Mouse (Mus musculus): Measurements from ENCODE around the gene Bnipl. TPM values are rescaled to one million over a fixed set of nuclear protein-coding genes. Genes with fewer than 3 reads are reported as not detected.
A peak's percentile ranks its signal among the peaks of the same experiment; 100 is the strongest.

Gene Bnipl
- polyA plus RNA-seq, 1 experiment from 2014 or later: not detected

DNA sequence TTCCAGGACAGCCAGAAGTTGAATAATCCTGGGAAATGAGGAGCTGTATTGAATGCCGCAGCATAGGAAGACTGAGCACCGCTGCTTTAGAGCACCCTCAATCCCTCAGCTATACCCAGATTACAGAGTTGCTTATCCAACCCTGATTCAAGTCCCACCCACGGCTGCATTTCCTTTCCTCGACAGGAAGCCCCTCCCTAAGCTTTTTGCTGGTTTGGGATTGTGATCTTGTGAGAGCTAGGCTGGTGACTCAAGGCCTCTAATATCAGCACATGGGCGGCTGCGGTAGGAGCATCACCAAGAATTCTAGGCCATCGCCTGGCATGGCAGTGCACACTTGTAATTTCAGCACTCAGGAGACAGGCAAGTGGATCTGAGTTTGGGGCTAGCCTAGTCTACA lies 35.5 kb upstream of the Bnipl start:
- Histone ChIP-seq H3K4me2 (replicated peaks; ENCODE audit: low read depth) (no peak overlapping the region), H3K4me3 (ENCODE audit: low read depth, low read length) (no peak overlapping the region), H3K36me3 (ENCODE audit: control insufficient read depth, insufficient read depth) (peaks cover 26% of the 10 kb centered on the region), H3K27me3 (replicated peaks; ENCODE audit: control insufficient read depth, insufficient read depth, low read length) (no peaks in the 10 kb centered on the region), H3K27ac (ENCODE audit: low read depth, low read length) (no peak overlapping the region), H3K9ac (ENCODE audit: low read depth, low read length) (no peak overlapping the region), H3K9me3 (ENCODE audit: control insufficient read depth) (no peaks in the 10 kb centered on the region), H3K4me1 (replicated peaks; ENCODE audit: control insufficient read depth, insufficient read depth, low read length) (peaks cover 11% of the 10 kb centered on the region)
- TF ChIP-seq CTCF (IDR thresholded peaks at IDR 0.05; ENCODE audit: low read depth): no peak
- ATAC-seq: no peak
- 83% methylated on average over 7 of the region's 7 CpGs for WGBS

DNA sequence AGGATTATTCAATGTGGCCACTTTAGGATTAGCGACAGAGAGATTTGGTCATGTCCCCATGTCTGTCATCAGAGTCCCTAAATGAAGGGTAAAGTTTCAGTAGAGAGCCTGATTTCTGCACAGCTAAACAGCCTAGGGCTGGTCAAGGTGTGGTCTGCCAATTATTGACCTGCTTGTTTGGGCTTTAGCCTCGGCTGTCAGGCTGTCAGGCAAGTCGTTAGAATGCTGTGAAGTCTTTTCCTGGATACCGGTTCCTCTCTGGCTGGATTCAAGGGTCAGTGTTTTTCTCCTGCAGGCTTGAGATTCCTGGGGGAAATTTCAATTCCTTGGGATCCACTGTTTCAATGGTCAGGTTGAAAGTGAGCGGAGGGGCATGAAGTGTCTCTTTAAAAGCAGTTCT lies 35.0 kb upstream of the Bnipl start:
- no peak overlapping the region for H3K27ac ChIP-seq (ENCODE audit: low read depth, low read length)
- peaks cover 11% of the 10 kb centered on the region for H3K4me1 ChIP-seq (replicated peaks; ENCODE audit: control insufficient read depth, insufficient read depth, low read length)
- H3K4me3 ChIP-seq (ENCODE audit: low read depth, low read length): no peak overlapping the region
- no peaks in the 10 kb centered on the region for H3K27me3 ChIP-seq (replicated peaks; ENCODE audit: control insufficient read depth, insufficient read depth, low read length)
- TF ChIP-seq CTCF (IDR thresholded peaks at IDR 0.05; ENCODE audit: low read depth): no peak
- H3K9me3 ChIP-seq (ENCODE audit: control insufficient read depth): no peaks in the 10 kb centered on the region
- H3K4me2 ChIP-seq (replicated peaks; ENCODE audit: low read depth): 0 out of 2 replicates have a peak overlapping the region, but pooled peaks have one; percentile 7
- ATAC-seq: no peak
- WGBS: 48% methylated on average over 5 of the region's 5 CpGs
- peak overlapping the region; percentile 1; the same call in 1 of the 2 replicates for H3K9ac ChIP-seq (ENCODE audit: low read depth, low read length)
- peaks cover 26% of the 10 kb centered on the region for H3K36me3 ChIP-seq (ENCODE audit: control insufficient read depth, insufficient read depth)

DNA sequence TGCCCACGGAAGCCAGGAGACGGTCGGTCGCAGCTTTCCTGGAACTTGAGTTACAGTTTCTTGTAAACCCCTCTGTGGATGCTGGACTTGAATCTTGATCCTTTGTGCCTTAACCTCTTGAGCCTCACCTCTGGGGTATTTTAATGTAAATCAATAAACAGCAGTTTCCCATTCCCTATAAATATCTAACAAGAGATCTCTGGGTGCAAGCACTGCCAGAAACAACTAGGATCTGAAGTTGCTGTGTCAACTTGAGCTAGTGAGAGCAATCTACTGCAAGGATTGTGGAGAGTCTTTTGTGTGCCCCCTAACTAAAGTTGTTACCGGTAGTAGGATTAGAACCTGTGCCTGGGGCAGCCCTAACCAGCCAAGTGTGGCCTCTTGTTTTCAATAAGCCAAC lies 34.4 kb upstream of the Bnipl start:
- peaks cover 22% of the 10 kb centered on the region for H3K36me3 ChIP-seq (ENCODE audit: control insufficient read depth, insufficient read depth)
- peaks cover 11% of the 10 kb centered on the region for H3K4me1 ChIP-seq (replicated peaks; ENCODE audit: control insufficient read depth, insufficient read depth, low read length)
- 86% methylated on average over 5 of the region's 5 CpGs for WGBS
- no peaks in the 10 kb centered on the region for H3K9me3 ChIP-seq (ENCODE audit: control insufficient read depth)
- H3K27me3 ChIP-seq (replicated peaks; ENCODE audit: control insufficient read depth, insufficient read depth, low read length): no peaks in the 10 kb centered on the region
- no peak overlapping the region for H3K27ac ChIP-seq (ENCODE audit: low read depth, low read length)
- H3K4me3 ChIP-seq (ENCODE audit: low read depth, low read length): no peak overlapping the region
- H3K9ac ChIP-seq (ENCODE audit: low read depth, low read length): 0 out of 2 replicates have a peak overlapping the region, but pooled peaks have one; percentile 1
- no peak for ATAC-seq
- no peak for TF ChIP-seq CTCF (IDR thresholded peaks at IDR 0.05; ENCODE audit: low read depth)
- H3K4me2 ChIP-seq (replicated peaks; ENCODE audit: low read depth): no peak overlapping the region; the same call in 1 of the 2 replicates

DNA sequence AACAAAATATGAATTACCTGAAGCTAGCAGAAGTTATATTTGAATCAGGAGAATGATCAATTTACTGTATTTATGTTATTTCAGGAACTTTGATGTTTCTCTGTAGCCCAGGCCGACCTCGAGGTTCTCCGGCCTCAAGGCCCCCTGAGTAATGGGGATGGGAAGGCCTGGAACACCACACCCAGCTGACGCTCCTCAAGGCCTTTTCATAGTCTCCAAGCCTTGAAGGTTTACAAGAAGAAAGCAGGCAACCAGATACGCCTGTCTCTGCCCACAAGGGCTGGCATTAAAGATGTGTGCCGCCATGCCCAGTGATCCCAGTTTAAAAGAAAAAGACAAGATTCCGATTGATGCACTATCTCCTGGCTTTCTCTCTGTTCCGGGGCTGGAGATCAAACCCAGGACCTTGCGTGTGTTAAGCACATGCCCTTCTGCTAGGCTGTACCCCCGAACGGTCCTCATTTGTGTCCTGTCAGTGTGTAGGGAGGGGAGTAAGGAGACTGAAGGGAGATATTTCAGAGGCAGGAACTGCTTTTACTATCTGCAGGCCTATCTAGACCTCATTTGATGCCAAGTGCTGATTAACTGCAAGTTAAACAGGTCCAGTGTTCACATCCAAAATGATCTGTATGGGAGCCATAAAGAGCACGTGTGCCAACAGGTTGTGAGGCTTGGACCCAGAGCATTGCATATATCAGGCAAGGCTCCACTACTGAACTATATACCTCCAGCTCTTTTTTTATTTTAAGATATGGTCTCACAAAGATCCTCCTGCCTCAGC lies 33.7 kb upstream of the Bnipl start:
- peak overlapping the region; percentile 61; the same call in 1 of the 2 replicates for H3K4me3 ChIP-seq (ENCODE audit: low read depth, low read length)
- no peak for TF ChIP-seq CTCF (IDR thresholded peaks at IDR 0.05; ENCODE audit: low read depth)
- peak overlapping the region; percentile 83; the same call in 1 of the 2 replicates for H3K9ac ChIP-seq (ENCODE audit: low read depth, low read length)
- H3K4me2 ChIP-seq (replicated peaks; ENCODE audit: low read depth): peak overlapping the region; percentile 85
- 79% methylated on average over 12 of the region's 12 CpGs for WGBS
- H3K9me3 ChIP-seq (ENCODE audit: control insufficient read depth): no peaks in the 10 kb centered on the region
- H3K27ac ChIP-seq (ENCODE audit: low read depth, low read length): no peak overlapping the region
- ATAC-seq: no peak
- peaks cover 21% of the 10 kb centered on the region for H3K36me3 ChIP-seq (ENCODE audit: control insufficient read depth, insufficient read depth)
- H3K4me1 ChIP-seq (replicated peaks; ENCODE audit: control insufficient read depth, insufficient read depth, low read length): peaks cover 11% of the 10 kb centered on the region
- no peaks in the 10 kb centered on the region for H3K27me3 ChIP-seq (replicated peaks; ENCODE audit: control insufficient read depth, insufficient read depth, low read length)

DNA sequence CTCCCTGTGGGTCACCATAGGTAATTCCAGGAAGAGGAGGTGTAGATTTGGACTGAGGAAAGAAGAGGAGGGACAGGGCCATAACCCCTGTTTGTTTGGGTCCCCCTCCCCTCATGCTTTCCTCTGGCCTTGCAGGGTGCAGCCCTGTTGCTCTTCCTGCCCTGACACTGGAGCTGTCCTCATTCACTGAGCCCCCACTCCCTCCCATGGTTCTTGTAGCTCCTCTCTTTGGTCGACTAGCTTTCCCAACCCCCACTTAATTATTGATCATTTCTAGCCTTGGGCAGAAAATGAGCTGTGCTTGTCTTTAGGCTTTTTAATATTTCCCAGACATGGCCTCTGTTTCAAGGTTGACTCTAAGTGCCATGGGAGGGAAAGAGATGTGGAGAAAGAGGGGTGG lies 33.1 kb upstream of the Bnipl start:
- Histone ChIP-seq H3K4me3 (ENCODE audit: low read depth, low read length) (peak overlapping the region; percentile 61), H3K4me2 (replicated peaks; ENCODE audit: low read depth) (peak overlapping the region; percentile 85), H3K9me3 (ENCODE audit: control insufficient read depth) (no peaks in the 10 kb centered on the region), H3K4me1 (replicated peaks; ENCODE audit: control insufficient read depth, insufficient read depth, low read length) (peaks cover 11% of the 10 kb centered on the region), H3K36me3 (ENCODE audit: control insufficient read depth, insufficient read depth) (peaks cover 17% of the 10 kb centered on the region), H3K27ac (ENCODE audit: low read depth, low read length) (peak overlapping the region; percentile 93), H3K27me3 (replicated peaks; ENCODE audit: control insufficient read depth, insufficient read depth, low read length) (no peaks in the 10 kb centered on the region), H3K9ac (ENCODE audit: low read depth, low read length) (peak overlapping the region; percentile 83)
- no peak for TF ChIP-seq CTCF (IDR thresholded peaks at IDR 0.05; ENCODE audit: low read depth)
- WGBS: 22% methylated on average over 1 of the region's 1 CpGs
- ATAC-seq: no peak

DNA sequence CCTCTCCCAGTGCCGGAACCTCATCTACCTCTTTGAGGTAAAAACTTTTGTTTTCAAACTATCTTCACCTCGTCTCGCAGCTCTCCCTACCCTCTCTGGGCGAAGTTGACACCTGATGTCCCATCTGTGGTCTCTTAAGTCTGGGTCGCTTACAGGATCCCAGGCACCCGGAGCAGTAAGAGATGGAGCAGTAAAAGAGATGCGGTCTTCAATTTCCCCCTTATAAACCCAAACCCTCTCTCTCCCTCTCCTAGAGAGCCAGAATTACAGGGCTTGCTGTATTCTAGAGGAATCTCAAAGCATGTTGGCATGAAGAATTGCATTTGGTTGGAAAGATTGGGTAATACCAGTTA lies 32.6 kb upstream of the Bnipl start:
- Histone ChIP-seq H3K27me3 (replicated peaks; ENCODE audit: control insufficient read depth, insufficient read depth, low read length) (no peaks in the 10 kb centered on the region), H3K9ac (ENCODE audit: low read depth, low read length) (peak overlapping the region; percentile 83), H3K4me1 (replicated peaks; ENCODE audit: control insufficient read depth, insufficient read depth, low read length) (peaks cover 11% of the 10 kb centered on the region), H3K27ac (ENCODE audit: low read depth, low read length) (peak overlapping the region; percentile 93), H3K9me3 (ENCODE audit: control insufficient read depth) (no peaks in the 10 kb centered on the region), H3K4me3 (ENCODE audit: low read depth, low read length) (peak overlapping the region; percentile 61), H3K36me3 (ENCODE audit: control insufficient read depth, insufficient read depth) (peaks cover 13% of the 10 kb centered on the region), H3K4me2 (replicated peaks; ENCODE audit: low read depth) (peak overlapping the region; percentile 85)
- 3% methylated on average over 7 of the region's 7 CpGs for WGBS
- no peak for TF ChIP-seq CTCF (IDR thresholded peaks at IDR 0.05; ENCODE audit: low read depth)
- ATAC-seq: no peak
